Mouse (Mus musculus) 3T3-L1 (cell line): ENCODE results near the gene Lcmt1.

Experiments
- DNase-seq: peaks from one replicate; pipeline ENCODE4 v3.0.0-alpha.2; 2015; ENCODE audit warnings: low read depth, low spot score

Lcmt1 gene

GRCm38 (mm10) chr7:123369759-123370481 lies at the start of gene Lcmt1, which contains the start of gene Arhgap17:
Gene Lcmt1, plus strand, starts transcription at chr7:123369784.
Gene Arhgap17, minus strand, starts transcription at chr7:123369915.
- DNase-seq, result peak; percentile 97

- no peak for DNase-seq
These were observed 47.0 kb upstream of the Lcmt1 start for GRCm38 (mm10) chr7:123322452-123323121.

GRCm38 (mm10) chr7:123323388-123323787 lies 46.2 kb upstream of the Lcmt1 start:
- DNase-seq, result no peak

- DNase-seq, result no peak
These were observed 45.5 kb upstream of the Lcmt1 start for GRCm38 (mm10) chr7:123324105-123324504.

GRCm38 (mm10) chr7:123326062-123326461 lies 43.5 kb upstream of the Lcmt1 start:
- no peak for DNase-seq

- no peak for DNase-seq
These were observed 42.7 kb upstream of the Lcmt1 start for GRCm38 (mm10) chr7:123326901-123327300.

- peak; percentile 24 for DNase-seq
These were observed 41.7 kb upstream of the Lcmt1 start for GRCm38 (mm10) chr7:123327909-123328308.

GRCm38 (mm10) chr7:123330506-123330905 lies 39.1 kb upstream of the Lcmt1 start:
- no peak for DNase-seq

- no peak for DNase-seq
These were observed 33.3 kb upstream of the Lcmt1 start for GRCm38 (mm10) chr7:123336322-123336721.

- DNase-seq, result no peak
These were observed 31.2 kb upstream of the Lcmt1 start for GRCm38 (mm10) chr7:123338351-123338750.

- DNase-seq, result no peak
These were observed 27.7 kb upstream of the Lcmt1 start for GRCm38 (mm10) chr7:123341896-123342295.

GRCm38 (mm10) chr7:123344079-123344780 lies 25.4 kb upstream of the Lcmt1 start:
- DNase-seq, result peak; percentile 23

- DNase-seq, result no peak
These were observed 24.5 kb upstream of the Lcmt1 start for GRCm38 (mm10) chr7:123345041-123345544.

- peak; percentile 17 for DNase-seq
These were observed 22.8 kb upstream of the Lcmt1 start for GRCm38 (mm10) chr7:123346631-123347290.

- no peak for DNase-seq
These were observed 19.8 kb upstream of the Lcmt1 start for GRCm38 (mm10) chr7:123349813-123350212.

- no peak for DNase-seq
These were observed 19.3 kb upstream of the Lcmt1 start for GRCm38 (mm10) chr7:123350243-123350642.

- no peak for DNase-seq
These were observed 16.5 kb upstream of the Lcmt1 start for GRCm38 (mm10) chr7:123353081-123353480.

GRCm38 (mm10) chr7:123353879-123354278 lies 15.7 kb upstream of the Lcmt1 start:
- no peak for DNase-seq

GRCm38 (mm10) chr7:123354392-123354791 lies 15.2 kb upstream of the Lcmt1 start:
- DNase-seq, result no peak

- DNase-seq, result no peak
These were observed 14.7 kb upstream of the Lcmt1 start for GRCm38 (mm10) chr7:123354851-123355250.

GRCm38 (mm10) chr7:123356158-123356557 lies 13.4 kb upstream of the Lcmt1 start:
- no peak for DNase-seq

GRCm38 (mm10) chr7:123359101-123359500 lies 10.5 kb upstream of the Lcmt1 start:
- no peak for DNase-seq
